Mouse (Mus musculus) CH12.LX (cell line): ENCODE results near the gene Rnf208.

ENCODE experiments used
- CHD2 ChIP-seq: IDR thresholded peaks from 2 replicates; pipeline ENCODE4 v1.6.1; 2011; ENCODE audit warnings: low read length, improper control_type of control experiment
- CTCF ChIP-seq, 2 experiments: IDR thresholded peaks in 1 of 2; conservative IDR thresholded peaks in 1 of 2; 2 replicates each; pipeline ENCODE4 v1.5.1; 2011 to 2012; ENCODE audit warnings: low read depth in 2 of 2, low read length in 2 of 2, improper control_type of control experiment in 1 of 2, inconsistent platforms in 1 of 2, mild to moderate bottlenecking in 1 of 2, moderate library complexity in 1 of 2
- E2F4 ChIP-seq: IDR thresholded peaks from 2 replicates; pipeline ENCODE4 v1.6.1; 2011; ENCODE audit warnings: low read depth, low read length, improper control_type of control experiment; ENCODE audit not compliant: insufficient replicate concordance
- EP300 ChIP-seq: IDR thresholded peaks from 2 replicates; pipeline ENCODE4 v1.6.1; 2011; ENCODE audit warnings: low read length, improper control_type of control experiment
- IRF4 ChIP-seq: IDR thresholded peaks from 2 replicates; pipeline ENCODE4 v1.6.1; 2014; ENCODE audit warnings: low read depth, mild to moderate bottlenecking, inconsistent platforms, low read length, improper control_type of control experiment
- JUND ChIP-seq: conservative IDR thresholded peaks from 2 replicates; pipeline ENCODE4 v1.6.1; 2011; ENCODE audit warnings: low read depth, low read length, improper control_type of control experiment
- NELFE ChIP-seq: IDR thresholded peaks from 2 replicates; pipeline ENCODE4 v1.6.1; 2011; ENCODE audit warnings: low read depth, low read length, improper control_type of control experiment
- POLR2A ChIP-seq: IDR thresholded peaks from 2 replicates; pipeline ENCODE4 v1.6.1; 2011; ENCODE audit warnings: low read depth, mild to moderate bottlenecking, improper control_type of control experiment, low read length
- ZKSCAN1 ChIP-seq: IDR thresholded peaks from 2 replicates; pipeline ENCODE4 v1.6.1; 2012; ENCODE audit warnings: low read depth, inconsistent platforms, low read length, improper control_type of control experiment, borderline replicate concordance

- TF ChIP-seq E2F4 (no peak), CTCF (conservative IDR thresholded peaks at IDR 0.05 in 1 of 2, IDR thresholded peaks at IDR 0.05 in 1 of 2; ENCODE audit: low read depth in 2 of 2, low read length in 2 of 2) (peak; percentile 45 to 79), IRF4 (no peak), POLR2A (no peak), JUND (no peak), NELFE (no peak), EP300 (no peak), ZKSCAN1 (no peak), CHD2 (no peak)
These were observed 50.8 kb downstream of the Rnf208 start for GRCm38 (mm10) chr2:25292856-25293255.
